Mouse (Mus musculus): Measurements from ENCODE around the gene Tnfrsf21.

GRCm38 (mm10) chr17:42978345-42978744 lies 38.0 kb upstream of the Tnfrsf21 start:
- TF ChIP-seq CTCF (conservative IDR thresholded peaks at IDR 0.05; ENCODE audit: insufficient read depth, insufficient read length, low read depth, low read length) (no peak), POLR2A (IDR thresholded peaks at IDR 0.05; ENCODE audit: low read depth, low read length) (no peak)
